Mouse (Mus musculus) urinary bladder, postnatal 25 days (tissue): ENCODE measurements around the gene Acbd7.

ENCODE experiments used
- DNase-seq: peaks from one replicate; pipeline ENCODE4 v3.0.0; 2022; ENCODE audit warnings: low spot score

Gene Acbd7

GRCm38 (mm10) chr2:3335611-3336301, at the start of gene Acbd7:
TSS of gene Acbd7 (plus strand) at chr2:3336168.
- DNase-seq = peak; percentile 35

- DNase-seq = no peak
Observed at GRCm38 (mm10) chr2:3286243-3286642, 49.7 kb upstream of the Acbd7 start.

- no peak for DNase-seq
Observed at GRCm38 (mm10) chr2:3289581-3289980, 46.4 kb upstream of the Acbd7 start.

GRCm38 (mm10) chr2:3292170-3292569, 43.8 kb upstream of the Acbd7 start:
- DNase-seq = no peak

- DNase-seq = no peak
Observed at GRCm38 (mm10) chr2:3295826-3296225, 40.1 kb upstream of the Acbd7 start.

- DNase-seq = peak; percentile 6
Observed at GRCm38 (mm10) chr2:3305426-3306025, 30.4 kb upstream of the Acbd7 start.

- no peak for DNase-seq
Observed at GRCm38 (mm10) chr2:3323132-3323531, 12.8 kb upstream of the Acbd7 start.

GRCm38 (mm10) chr2:3324381-3325130, 11.4 kb upstream of the Acbd7 start:
- no peak for DNase-seq

GRCm38 (mm10) chr2:3326547-3326946, 9.4 kb upstream of the Acbd7 start:
- DNase-seq = no peak

GRCm38 (mm10) chr2:3327351-3327750, 8.6 kb upstream of the Acbd7 start:
- peak; percentile 52 for DNase-seq

- no peak for DNase-seq
Observed at GRCm38 (mm10) chr2:3331071-3331703, 4.8 kb upstream of the Acbd7 start.

GRCm38 (mm10) chr2:3332056-3332455, 3.9 kb upstream of the Acbd7 start:
- no peak for DNase-seq

- DNase-seq = peak; percentile 93
Observed at GRCm38 (mm10) chr2:3332484-3333242, 3.3 kb upstream of the Acbd7 start, which contains the start of gene Rpp38. TSS of gene Rpp38 (minus strand) at chr2:3332643.

- DNase-seq = no peak
Observed at GRCm38 (mm10) chr2:3333761-3334160, 2.2 kb upstream of the Acbd7 start.

GRCm38 (mm10) chr2:3348422-3348821, 12.5 kb downstream of the Acbd7 start:
- DNase-seq = no peak

- no peak for DNase-seq
Observed at GRCm38 (mm10) chr2:3348919-3349318, 13.0 kb downstream of the Acbd7 start.

- DNase-seq = no peak
Observed at GRCm38 (mm10) chr2:3353160-3353559, 17.2 kb downstream of the Acbd7 start.

GRCm38 (mm10) chr2:3355793-3356192, 19.8 kb downstream of the Acbd7 start:
- DNase-seq = no peak

GRCm38 (mm10) chr2:3356311-3356710, 20.3 kb downstream of the Acbd7 start:
- DNase-seq = no peak

GRCm38 (mm10) chr2:3357887-3358286, 21.9 kb downstream of the Acbd7 start:
- no peak for DNase-seq

- DNase-seq = no peak
Observed at GRCm38 (mm10) chr2:3361067-3361466, 25.1 kb downstream of the Acbd7 start.

GRCm38 (mm10) chr2:3365127-3365526, 29.2 kb downstream of the Acbd7 start:
- no peak for DNase-seq
